Mouse (Mus musculus) myocyte (in vitro differentiated cells): Measurements from ENCODE around the gene Gpr15. TPM values are rescaled to one million over a fixed set of nuclear protein-coding genes. Genes with fewer than 3 reads are reported as not detected.

Experiments used
- H3K27me3 ChIP-seq: one replicate; pipeline ENCODE4 v1.6.1; 2011; ENCODE audit not compliant: control insufficient read depth, insufficient read depth, insufficient read length
- H3K36me3 ChIP-seq: one replicate; pipeline ENCODE4 v1.6.1; 2011; ENCODE audit not compliant: control insufficient read depth, insufficient read depth
- H3K4me2 ChIP-seq: one replicate; pipeline ENCODE4 v1.6.1; 2011; ENCODE audit warnings: low read depth, control low read depth
- H3K4me3 ChIP-seq: one replicate; pipeline ENCODE4 v1.5.1; 2011; ENCODE audit warnings: mild to moderate bottlenecking, control low read depth, moderate library complexity
- H3K79me2 ChIP-seq: one replicate; pipeline ENCODE4 v1.6.1; 2011; ENCODE audit not compliant: control insufficient read depth, insufficient read depth
- H3ac ChIP-seq: one replicate; pipeline ENCODE4 v1.6.1; 2011; ENCODE audit not compliant: control insufficient read depth, insufficient read length
- CEBPB ChIP-seq: IDR thresholded peaks from 2 replicates; pipeline ENCODE4 v1.6.1; 2011; ENCODE audit warnings: mild to moderate bottlenecking, moderate library complexity; ENCODE audit not compliant: poor library complexity, insufficient read depth, severe bottlenecking
- E2F4 ChIP-seq: IDR thresholded peaks from one replicate; pipeline ENCODE4 v1.6.1; 2011; ENCODE audit warnings: mild to moderate bottlenecking, control low read depth, moderate library complexity; ENCODE audit not compliant: insufficient read depth
- MAX ChIP-seq: IDR thresholded peaks from one replicate; pipeline ENCODE4 v1.6.1; 2011; ENCODE audit warnings: low read depth, mild to moderate bottlenecking, control low read depth
- MYOD1 ChIP-seq, 3 experiments: IDR thresholded peaks; one replicate each; pipeline ENCODE4 v1.6.1; 2011; ENCODE audit warnings: control low read depth in 2 of 3, low read depth in 2 of 3, mild to moderate bottlenecking in 2 of 3, moderate library complexity in 1 of 3; ENCODE audit not compliant: insufficient read length in 2 of 3, control insufficient read depth in 1 of 3
- MYOG ChIP-seq, 3 experiments: IDR thresholded peaks; one replicate each; pipeline ENCODE4 v1.6.1; 2011; ENCODE audit warnings: control low read depth in 2 of 3, low read depth in 2 of 3, mild to moderate bottlenecking in 2 of 3; ENCODE audit not compliant: insufficient read length in 2 of 3, control insufficient read depth in 1 of 3, insufficient read depth in 1 of 3
- POLR2A ChIP-seq: IDR thresholded peaks from one replicate; pipeline ENCODE4 v1.6.1; 2011; ENCODE audit warnings: low read depth, mild to moderate bottlenecking, control low read depth, moderate library complexity; ENCODE audit not compliant: insufficient read length
- POLR2AphosphoS2 ChIP-seq: IDR thresholded peaks from one replicate; pipeline ENCODE4 v1.6.1; 2011; ENCODE audit warnings: low read depth, control low read depth; ENCODE audit not compliant: insufficient read length
- REST ChIP-seq: IDR thresholded peaks from one replicate; pipeline ENCODE4 v1.6.1; 2011; ENCODE audit warnings: mild to moderate bottlenecking, control low read depth, moderate library complexity; ENCODE audit not compliant: insufficient read depth, insufficient read length
- SRF ChIP-seq: IDR thresholded peaks from one replicate; pipeline ENCODE4 v1.6.1; 2011; ENCODE audit warnings: low read depth; ENCODE audit not compliant: control insufficient read depth, insufficient read length
- TCF12 ChIP-seq: IDR thresholded peaks from one replicate; pipeline ENCODE4 v1.6.1; 2011; ENCODE audit warnings: mild to moderate bottlenecking, control low read depth; ENCODE audit not compliant: poor library complexity, insufficient read depth, severe bottlenecking
- TCF3 ChIP-seq: IDR thresholded peaks from one replicate; pipeline ENCODE4 v1.6.1; 2011; ENCODE audit warnings: low read depth, control low read depth; ENCODE audit not compliant: insufficient read length
- USF1 ChIP-seq: IDR thresholded peaks from one replicate; pipeline ENCODE4 v1.6.1; 2011; ENCODE audit warnings: low read depth, mild to moderate bottlenecking, control low read depth, moderate library complexity
- polyA plus RNA-seq: library from polyadenylated mRNA; unstranded; fragments of >200 nt; fragmentation: generic; extraction: Trizol; gene quantifications from one replicate; pipeline ENCODE4 v1.2.1, GENCODE M21; 2012; ENCODE audit warnings: missing spikeins

Gene Gpr15
- polyA plus RNA-seq, 1 experiment = not detected

DNA sequence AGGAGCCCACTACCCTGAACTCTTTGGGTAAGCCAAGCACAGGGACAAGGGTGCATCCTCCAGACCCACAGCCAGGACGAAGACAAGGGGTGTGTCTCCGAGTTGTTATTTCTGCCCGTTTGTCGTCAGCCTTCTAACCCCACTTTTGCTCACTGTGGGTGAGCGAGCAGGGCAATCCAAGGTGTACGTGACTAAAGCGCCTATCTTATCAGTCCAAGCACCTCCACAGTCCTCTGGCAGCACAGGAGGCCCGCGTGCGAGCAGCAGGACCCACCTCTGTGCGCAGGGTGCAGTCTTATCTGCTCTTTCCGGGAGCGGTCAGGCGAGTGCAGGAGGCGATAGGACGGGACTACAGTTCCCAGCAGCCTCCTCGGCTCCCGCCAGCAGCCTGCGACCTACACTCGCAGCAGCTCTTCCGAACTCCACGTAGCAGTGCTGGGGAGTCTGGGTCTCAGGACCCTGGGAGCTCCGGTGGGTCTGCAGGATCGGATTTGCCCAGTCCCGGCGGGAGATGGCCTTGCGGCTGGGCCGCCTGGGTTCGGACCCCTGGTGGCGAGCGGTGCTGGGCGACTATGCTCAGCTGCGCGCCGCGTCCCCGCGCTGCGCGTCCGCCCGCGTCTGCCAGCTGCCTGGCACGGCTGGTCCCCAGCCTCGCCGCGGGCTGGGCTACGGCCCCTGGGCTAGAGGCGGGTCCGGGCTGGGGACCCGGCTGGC is 48.8 kb downstream of the Gpr15 start, which contains the start of gene Cpox:
TSS of gene Cpox (plus strand) at position 376 of the 714 bp plus-strand sequence.
- Histone ChIP-seq H3K27me3 (no peaks in the 10 kb centered on the region), H3K79me2 (peaks cover 15% of the 10 kb centered on the region), H3ac (peak within 1 kb of the TSS; percentile 67), H3K36me3 (peaks cover 17% of the 10 kb centered on the region), H3K4me3 (peak within 1 kb of the TSS; percentile 67), H3K4me2 (peak within 1 kb of the TSS; percentile 86)
- TF ChIP-seq TCF12 (no peak), POLR2AphosphoS2 (peak; percentile 68), REST (no peak), MYOD1 (IDR thresholded peaks at IDR 0.05; ENCODE audit: control insufficient read depth in 1 of 3, insufficient read length in 2 of 3, low read depth in 2 of 3) (peak in 2 of 3 experiments; percentile 29 to 68), POLR2A (peak; percentile 56), MYOG (IDR thresholded peaks at IDR 0.05; ENCODE audit: control insufficient read depth in 1 of 3, insufficient read depth in 1 of 3, insufficient read length in 2 of 3, low read depth in 2 of 3) (peak in 2 of 3 experiments; percentile 46 to 67)

DNA sequence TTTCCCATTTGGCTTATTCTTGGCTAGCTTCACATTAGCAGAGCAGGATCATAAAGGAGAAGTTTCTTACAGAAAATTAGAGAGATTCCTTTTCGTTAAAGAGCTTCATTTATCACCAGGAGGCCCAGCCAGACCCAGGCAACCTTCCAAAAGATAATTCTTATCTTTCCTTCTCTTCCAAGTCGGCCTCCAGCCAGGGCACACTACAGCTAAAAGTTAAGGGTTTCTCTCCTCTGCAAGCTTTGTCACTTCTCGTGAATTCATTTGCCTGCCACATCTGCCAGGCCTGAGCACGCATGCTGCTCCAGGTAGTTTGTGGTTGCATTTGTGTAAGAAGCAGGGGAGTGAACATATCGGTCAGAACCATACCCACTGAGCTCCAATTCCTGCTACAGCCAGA is 49.6 kb downstream of the Gpr15 start:
- Histone ChIP-seq H3K4me3 (peak overlapping the region; percentile 67), H3K4me2 (peak overlapping the region; percentile 86), H3K36me3 (peaks cover 14% of the 10 kb centered on the region), H3K79me2 (peaks cover 15% of the 10 kb centered on the region), H3K27me3 (no peaks in the 10 kb centered on the region), H3ac (no peak overlapping the region)
- no peak for TF ChIP-seq MAX
- no peak for TF ChIP-seq POLR2AphosphoS2
- TF ChIP-seq MYOD1 (IDR thresholded peaks at IDR 0.05; ENCODE audit: control insufficient read depth in 1 of 3, insufficient read length in 2 of 3, low read depth in 2 of 3) = no peak
- no peak for TF ChIP-seq TCF12
- TF ChIP-seq USF1 = no peak
- no peak for TF ChIP-seq POLR2A
- TF ChIP-seq E2F4 = no peak
- no peak for TF ChIP-seq SRF
- no peak for TF ChIP-seq TCF3
- TF ChIP-seq CEBPB = no peak
- no peak for TF ChIP-seq MYOG (IDR thresholded peaks at IDR 0.05; ENCODE audit: control insufficient read depth in 1 of 3, insufficient read depth in 1 of 3, insufficient read length in 2 of 3, low read depth in 2 of 3)
- TF ChIP-seq REST = no peak

DNA sequence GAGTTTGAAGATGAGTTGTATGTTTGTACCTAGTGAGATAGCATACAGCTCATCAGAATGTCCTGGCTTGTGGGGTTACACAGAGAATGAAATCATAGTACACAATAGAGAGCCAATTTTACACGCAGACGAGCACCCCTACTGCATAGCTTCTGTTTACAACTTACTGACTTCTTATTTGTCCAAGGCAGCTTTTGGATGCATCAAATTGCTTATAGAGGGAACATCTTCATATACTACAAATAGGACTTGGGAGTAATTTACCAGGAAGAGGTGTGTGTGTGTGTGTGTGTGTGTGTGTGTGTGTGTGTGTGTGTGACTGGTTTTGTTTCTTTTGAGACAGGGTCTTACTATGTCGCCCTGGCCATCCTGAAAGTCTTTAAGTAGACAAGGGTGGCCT is 50.3 kb downstream of the Gpr15 start:
- Histone ChIP-seq H3K4me2 (no peak overlapping the region), H3ac (no peak overlapping the region), H3K36me3 (peaks cover 7% of the 10 kb centered on the region), H3K27me3 (no peaks in the 10 kb centered on the region), H3K79me2 (peaks cover 15% of the 10 kb centered on the region), H3K4me3 (no peak overlapping the region)
- no peak for TF ChIP-seq REST
- no peak for TF ChIP-seq CEBPB
- no peak for TF ChIP-seq MAX
- TF ChIP-seq E2F4 = no peak
- TF ChIP-seq POLR2AphosphoS2 = no peak
- TF ChIP-seq TCF12 = no peak
- no peak for TF ChIP-seq MYOG (IDR thresholded peaks at IDR 0.05; ENCODE audit: control insufficient read depth in 1 of 3, insufficient read depth in 1 of 3, insufficient read length in 2 of 3, low read depth in 2 of 3)
- TF ChIP-seq USF1 = no peak
- no peak for TF ChIP-seq POLR2A
- TF ChIP-seq SRF = no peak
- no peak for TF ChIP-seq MYOD1 (IDR thresholded peaks at IDR 0.05; ENCODE audit: control insufficient read depth in 1 of 3, insufficient read length in 2 of 3, low read depth in 2 of 3)

Other genes with a start within 250 kb of the Gpr15 start
- gene St3gal6, start 194.8 kb downstream of the Gpr15 start, polyA plus RNA-seq = 0.18 TPM
- not detected for gene Gm813, start 102.1 kb downstream of the Gpr15 start, polyA plus RNA-seq
- not detected for gene E330017A01Rik, start 80.3 kb downstream of the Gpr15 start, polyA plus RNA-seq
- gene Cpox, start 48.8 kb downstream of the Gpr15 start, polyA plus RNA-seq = 20.0 TPM
- gene Cldnd1, start 8.8 kb upstream of the Gpr15 start, polyA plus RNA-seq = 68.1 TPM
- not detected for gene Olfr172, start 44.1 kb upstream of the Gpr15 start, polyA plus RNA-seq
- gene Olfr173, start 81.2 kb upstream of the Gpr15 start, polyA plus RNA-seq = not detected
- gene Olfr175-ps1, start 107.7 kb upstream of the Gpr15 start, polyA plus RNA-seq = not detected
- gene Olfr177, start 155.7 kb upstream of the Gpr15 start, polyA plus RNA-seq = not detected
- not detected for gene Olfr178, start 173.0 kb upstream of the Gpr15 start, polyA plus RNA-seq
- gene Olfr181, start 209.7 kb upstream of the Gpr15 start, polyA plus RNA-seq = not detected
- gene Olfr180, start 210.3 kb upstream of the Gpr15 start, polyA plus RNA-seq = not detected